Mouse (Mus musculus): ENCODE results near the gene H2-M10.2.

- TF ChIP-seq POLR2A (IDR thresholded peaks at IDR 0.05; ENCODE audit: insufficient read depth, low read depth, low read length) (no peak), CTCF (IDR thresholded peaks at IDR 0.05; ENCODE audit: insufficient read depth, low read depth, low read length) (no peak)
Measured at GRCm38 (mm10) chr17:36273796-36274195, 12.5 kb downstream of the H2-M10.2 start.

All from olfactory bulb, adult 2 months (tissue).